Mouse (Mus musculus) spleen, embryonic (tissue): ENCODE measurements at regions not wholly inside any gene's neighbourhood (a gene's known extent, or its start where the extent isn't known, plus 50 kb on each side); places are given as distances from the start of the nearest gene placed in this dataset.
"Not testable (repeated sequence)": the region's sequence is repeated elsewhere in the genome, so short reads cannot be mapped to it uniquely, and the experiment has no call there.

Experiments
- CTCF ChIA-PET: fragments of 350-600 bp; sonication (Branson Sonifier 250); formaldehyde crosslinking; loops from one replicate; lab custom pipeline; 2022; lab: Charles Lee

DNA sequence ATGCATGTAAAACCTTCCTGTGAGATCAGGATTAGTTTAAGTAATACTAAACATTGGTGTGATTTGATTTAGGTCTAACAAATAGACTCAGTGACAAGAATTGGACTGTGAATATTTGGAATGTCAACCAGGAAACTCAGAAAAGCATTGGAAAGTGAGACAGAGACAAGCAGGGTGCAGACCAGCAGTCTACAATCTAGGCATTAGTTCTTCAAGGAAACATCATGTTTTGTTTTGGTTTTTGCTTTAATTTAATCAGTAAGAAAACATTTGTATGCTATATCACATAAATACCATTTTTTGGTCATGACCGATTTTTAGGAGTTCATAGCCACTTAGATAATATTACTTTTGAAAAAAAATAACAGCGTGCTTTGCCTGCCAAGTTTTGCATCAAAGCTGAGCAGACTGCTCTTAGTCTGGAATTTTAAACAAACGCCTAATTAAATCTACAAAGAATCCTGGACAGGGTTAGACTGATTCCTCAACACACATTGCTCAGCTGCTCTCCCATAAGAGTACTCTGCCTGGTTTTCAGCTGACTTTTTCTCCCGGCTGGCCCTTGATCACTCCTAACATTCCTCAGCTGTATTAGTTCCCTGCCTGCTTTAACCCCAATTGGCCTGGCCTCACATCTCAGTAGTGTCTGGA lies 396.5 kb upstream of the Kcnh7 start:
- CTCF ChIA-PET, result no interaction called here

DNA sequence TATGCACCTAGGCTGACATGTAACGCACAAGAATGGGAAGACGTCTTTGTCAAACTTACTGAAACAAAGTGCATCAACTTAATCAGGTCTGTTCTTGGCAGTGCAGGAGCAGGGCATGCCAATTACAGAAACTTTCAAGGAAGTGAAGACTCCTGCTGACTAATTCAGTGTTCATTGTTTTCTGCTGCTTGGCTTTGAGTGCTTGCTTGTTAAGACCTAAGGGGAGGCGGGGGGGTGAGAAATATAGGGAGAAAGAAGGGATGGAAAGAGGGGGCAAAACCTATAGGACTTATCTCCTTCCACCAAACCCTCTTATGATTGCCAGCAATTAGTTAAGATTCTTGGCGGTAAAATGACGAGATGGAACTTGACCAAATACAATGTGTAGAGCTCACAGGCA lies 391.1 kb upstream of the Kcnh7 start:
- CTCF ChIA-PET, result no interaction called here

DNA sequence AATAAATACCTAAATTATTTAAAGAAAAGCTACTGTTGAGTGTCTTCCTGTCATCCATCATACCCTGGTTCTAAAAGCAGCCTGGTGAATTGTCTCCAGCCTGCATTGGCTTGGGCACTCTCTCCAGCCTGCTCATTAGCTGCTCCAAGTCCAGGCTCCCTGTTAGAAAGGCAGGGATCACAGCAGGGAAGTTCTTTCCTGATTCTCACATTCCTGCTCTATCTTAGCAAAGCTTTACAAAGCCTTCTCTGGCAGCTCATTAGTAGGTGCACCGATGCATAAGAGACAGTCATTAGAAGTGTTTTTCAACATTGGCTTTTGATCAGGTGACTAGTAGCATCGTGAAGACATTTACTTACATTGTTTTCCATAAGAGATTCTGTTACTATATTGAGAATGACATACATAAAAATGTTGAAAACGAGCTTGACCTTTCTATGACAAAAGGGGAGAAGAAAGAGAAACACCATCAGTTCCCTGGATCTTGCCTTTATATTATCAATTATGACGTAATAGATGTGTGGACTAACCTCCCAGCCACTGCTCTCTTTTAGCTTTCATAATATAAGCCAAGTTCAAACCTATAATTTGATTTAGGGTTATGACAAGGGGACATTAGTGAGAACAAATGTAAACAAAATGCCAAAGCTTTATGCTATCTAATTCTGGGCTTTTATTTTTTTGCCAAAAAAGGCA lies 390.1 kb upstream of the Kcnh7 start:
- CTCF ChIA-PET, result no interaction called here

DNA sequence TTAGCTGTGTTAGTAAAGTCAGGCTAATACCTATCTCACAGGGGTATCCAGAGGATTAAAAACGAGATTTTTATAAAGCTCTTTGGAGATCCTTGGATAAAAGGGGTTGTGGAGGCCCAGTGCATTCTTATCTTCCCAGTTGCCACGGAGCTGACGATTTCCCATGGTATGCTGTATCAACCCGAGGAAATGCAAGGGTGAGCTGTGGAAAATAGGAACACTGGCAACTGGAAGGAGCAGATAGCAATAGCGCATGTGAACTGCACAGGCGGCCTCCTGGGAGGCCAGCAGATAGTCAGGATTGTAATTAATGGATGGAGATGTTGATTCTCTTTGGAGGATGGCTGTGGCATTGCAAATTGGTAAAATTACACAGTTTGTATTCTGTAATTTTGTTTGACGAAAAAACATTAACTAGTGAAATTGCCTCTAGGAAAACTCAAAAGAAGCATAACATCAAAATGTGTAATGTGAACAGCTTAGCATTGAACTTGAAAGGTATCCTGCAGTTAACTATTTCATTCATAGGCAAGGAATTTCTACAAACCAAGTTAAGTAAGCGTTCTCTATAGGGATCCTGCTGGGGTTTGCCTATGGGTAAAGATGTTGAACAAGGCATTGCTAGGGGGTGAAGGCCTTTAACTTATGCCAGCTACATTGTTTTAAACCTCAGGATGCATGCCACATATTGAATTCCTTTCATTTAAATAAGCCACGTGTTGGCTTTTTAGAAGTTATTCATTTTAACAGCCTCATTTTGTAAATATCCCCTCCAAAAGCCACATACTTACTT lies 389.1 kb upstream of the Kcnh7 start:
- CTCF ChIA-PET, result no interaction called here

DNA sequence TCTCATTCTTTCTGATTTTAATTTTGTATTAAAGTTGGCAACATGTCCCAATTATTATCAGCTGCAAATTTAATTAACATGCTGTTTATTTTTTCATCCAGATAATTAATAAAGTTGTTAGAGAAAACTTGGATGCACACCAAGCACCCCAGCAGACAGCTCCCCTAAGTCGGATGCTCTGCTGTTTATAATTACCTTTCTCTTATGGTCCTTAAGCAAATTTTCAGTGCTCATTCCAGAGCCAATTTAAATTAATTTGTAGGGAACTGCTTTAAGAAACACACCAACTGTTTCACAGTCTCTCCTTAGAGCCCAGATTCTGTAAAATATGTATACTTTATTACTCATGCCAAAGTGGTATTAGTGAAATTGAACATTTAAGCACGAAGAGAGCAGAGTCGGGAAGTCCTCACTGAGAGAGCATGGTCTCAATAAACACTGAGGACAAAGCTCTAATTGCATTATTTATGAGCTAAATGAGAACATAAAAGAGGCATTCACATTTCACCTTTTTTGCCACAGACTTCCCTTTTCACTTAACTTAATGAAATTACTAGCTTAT lies 372.9 kb upstream of the Kcnh7 start:
- CTCF ChIA-PET, result interaction anchor here (0.9 kb wide), 1 partner anchor 34 kb away, joined by 10 read pairs; no protein-coding TSS in a partner anchor

DNA sequence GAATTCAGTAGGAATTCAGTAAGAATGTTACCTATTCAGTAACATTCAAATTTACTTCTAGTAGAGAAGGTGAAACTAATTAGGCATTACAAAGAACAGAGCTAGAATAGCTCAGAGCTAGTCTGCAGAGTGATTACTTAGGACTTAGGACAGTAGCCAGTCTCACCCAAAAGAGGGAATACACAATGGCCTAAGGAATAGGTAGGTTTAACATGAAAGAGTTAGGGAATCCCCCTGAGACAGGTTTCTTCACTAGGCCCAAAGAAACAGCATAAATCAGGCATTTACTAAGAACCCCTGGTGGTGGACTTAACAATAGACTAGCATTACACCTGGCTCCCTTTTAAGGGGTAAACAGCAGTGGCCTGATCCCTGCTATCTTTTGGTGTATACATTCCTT lies 357.7 kb upstream of the Kcnh7 start:
- CTCF ChIA-PET, result not testable (repeated sequence)

DNA sequence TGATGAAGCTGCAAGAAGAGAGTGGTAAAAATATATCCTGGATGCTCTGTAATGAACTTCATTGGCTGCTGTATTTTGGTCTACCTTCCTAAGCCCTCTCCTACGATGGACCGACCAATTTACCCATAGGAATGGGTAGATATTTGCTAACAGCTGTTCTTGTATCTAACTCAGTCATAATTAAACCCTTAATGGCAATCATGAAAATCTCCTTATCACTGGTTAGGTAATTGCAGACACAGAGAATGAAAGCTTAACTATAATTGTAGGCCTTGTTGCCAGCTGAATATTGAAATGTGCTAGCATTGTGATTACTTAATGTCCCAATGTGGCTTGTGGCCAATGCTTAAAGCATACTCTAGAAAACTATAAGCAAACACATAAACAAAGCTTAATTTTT lies 334.4 kb upstream of the Kcnh7 start:
- CTCF ChIA-PET, result no interaction called here

DNA sequence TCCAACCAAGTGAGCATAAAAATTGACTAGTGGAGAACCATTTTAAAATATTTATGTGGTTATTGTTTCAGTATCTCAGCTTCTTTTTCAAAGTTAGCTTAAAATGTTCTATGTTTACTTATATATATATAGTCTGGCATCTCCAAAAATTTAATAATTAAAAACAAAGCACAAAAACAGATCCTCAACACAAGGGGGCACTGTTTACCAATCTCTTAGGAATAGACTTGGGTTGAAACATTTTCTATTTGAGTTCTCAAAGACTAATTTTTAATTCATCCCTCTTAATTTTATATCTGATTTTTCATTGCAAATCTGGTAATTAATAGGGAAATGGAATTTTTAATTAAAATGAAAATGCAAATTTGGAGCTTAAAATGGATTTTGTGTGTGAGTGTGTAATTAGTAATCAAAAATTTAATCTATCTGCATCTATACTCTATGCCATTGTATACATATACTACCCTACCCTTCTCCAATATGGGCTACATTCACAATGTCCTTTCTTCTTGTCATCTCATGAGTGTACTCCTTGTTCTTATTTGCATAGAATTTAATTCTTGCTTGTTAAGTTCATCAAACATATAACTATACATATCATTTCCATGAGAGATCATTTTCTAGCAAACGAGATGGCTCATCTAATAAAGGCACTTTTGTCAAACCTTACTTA lies 329.6 kb upstream of the Kcnh7 start:
- CTCF ChIA-PET, result no interaction called here

DNA sequence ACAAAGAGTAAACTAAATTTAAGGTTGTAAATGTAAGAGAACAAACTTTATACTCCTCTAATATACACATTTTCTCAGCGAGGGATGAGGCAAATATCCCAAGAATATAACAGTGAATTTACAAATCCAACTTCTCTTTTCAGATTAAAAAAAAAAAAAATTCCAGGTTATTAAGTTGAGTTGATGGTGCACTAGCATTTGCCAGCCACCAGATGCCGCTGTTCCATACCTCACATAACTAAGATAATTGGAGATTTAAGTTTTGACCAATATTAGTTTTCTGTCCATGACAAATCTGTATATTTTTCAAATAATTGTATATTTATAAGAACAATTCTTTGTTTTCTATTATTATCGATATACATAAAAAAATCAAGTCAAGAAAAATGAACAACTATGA lies 319.9 kb upstream of the Kcnh7 start:
- CTCF ChIA-PET, result no interaction called here

DNA sequence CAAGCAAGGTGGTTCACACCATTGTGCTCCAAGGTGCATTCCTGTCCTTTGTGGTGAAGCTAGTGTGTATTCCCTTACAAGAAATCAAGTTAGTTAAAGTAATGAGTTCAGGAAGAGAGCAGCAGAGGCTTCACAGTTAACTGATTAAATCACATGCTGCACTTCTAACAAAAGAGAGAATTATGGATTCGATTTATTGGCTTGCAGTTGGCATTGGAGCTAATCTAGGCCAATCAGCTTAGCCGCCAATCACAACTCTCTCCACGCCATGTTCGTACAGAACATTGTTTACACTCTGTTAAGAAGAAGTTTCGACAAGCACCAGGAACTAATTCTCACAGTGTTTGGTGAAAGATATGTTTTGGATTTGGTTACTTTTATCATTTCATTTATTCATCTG lies 292.3 kb upstream of the Kcnh7 start:
- CTCF ChIA-PET, result no interaction called here

DNA sequence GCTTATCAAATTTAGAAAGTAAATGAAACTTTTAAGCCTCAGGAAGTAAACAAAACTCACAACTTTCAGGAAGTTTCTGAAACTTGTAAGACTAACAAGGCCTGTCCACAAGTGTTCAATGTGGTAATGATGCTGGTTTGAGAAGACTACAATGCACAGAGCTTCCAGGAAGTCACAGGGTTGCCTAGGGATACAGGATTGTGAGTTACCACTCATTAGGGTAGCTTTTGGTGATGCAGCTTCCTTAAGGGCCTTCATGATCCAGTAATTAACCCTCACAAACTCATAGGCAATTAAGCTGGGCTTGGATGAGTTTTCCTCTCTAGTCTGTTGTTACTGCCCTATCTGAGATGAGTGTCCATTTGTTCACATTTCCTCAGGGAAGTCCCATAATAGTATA lies 291.2 kb upstream of the Kcnh7 start:
- CTCF ChIA-PET, result no interaction called here

DNA sequence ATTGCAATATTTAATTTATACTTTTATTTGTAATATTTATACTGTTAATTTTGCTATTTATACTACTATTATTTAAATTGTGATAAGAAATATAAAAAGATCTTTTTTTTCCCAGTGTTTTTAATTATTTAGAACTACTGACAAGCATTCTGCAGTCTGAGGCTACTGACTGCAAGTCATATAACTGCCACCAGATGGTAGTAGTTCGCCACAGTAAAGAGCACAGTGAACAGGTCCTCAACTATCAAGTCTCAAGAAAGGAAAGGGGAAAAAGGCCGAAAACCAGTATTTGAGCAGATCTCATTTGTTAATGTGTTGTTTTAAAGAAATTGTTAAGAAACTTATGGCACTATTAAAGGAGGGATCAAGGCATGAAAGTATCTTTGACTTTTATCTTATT lies 289.6 kb upstream of the Kcnh7 start:
- CTCF ChIA-PET, result no interaction called here

DNA sequence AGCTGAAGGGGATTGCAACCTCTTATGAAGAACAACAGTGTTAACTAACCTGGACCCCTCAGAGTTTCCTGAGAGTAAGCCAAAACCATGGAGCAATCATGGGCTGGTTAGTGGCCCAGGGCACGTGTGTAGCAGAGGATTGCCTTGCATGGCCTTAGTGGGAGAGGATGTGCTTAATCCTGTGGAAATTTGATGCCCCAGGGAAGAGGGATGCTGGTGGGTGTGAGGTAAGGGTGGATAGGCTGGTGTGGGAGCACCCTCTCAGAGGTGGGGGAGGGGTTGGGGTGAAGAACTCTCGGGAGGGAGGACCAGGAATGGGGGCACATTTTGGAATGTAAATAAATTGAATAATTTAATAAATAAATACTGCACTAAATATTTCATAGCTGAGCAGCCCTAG lies 288.2 kb upstream of the Kcnh7 start:
- CTCF ChIA-PET, result no interaction called here

DNA sequence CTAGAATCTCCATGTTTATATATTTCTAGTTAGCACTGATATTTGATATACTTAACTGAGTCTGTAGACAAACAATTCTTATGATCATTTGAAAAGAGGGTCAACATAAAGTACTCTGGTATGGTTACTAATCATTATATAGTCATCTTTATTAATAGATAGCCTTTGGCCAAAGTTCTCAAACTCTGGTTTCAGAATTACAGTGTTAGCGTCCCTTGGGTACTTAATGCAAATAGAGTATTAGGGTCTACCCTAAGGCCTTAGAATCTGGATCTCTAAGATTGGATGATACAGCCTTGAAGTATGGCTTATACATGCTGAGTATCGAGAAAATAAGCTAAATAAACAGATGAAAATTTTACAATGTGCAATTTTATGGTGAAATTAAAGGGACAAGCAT lies 275.0 kb upstream of the Kcnh7 start:
- CTCF ChIA-PET, result no interaction called here

DNA sequence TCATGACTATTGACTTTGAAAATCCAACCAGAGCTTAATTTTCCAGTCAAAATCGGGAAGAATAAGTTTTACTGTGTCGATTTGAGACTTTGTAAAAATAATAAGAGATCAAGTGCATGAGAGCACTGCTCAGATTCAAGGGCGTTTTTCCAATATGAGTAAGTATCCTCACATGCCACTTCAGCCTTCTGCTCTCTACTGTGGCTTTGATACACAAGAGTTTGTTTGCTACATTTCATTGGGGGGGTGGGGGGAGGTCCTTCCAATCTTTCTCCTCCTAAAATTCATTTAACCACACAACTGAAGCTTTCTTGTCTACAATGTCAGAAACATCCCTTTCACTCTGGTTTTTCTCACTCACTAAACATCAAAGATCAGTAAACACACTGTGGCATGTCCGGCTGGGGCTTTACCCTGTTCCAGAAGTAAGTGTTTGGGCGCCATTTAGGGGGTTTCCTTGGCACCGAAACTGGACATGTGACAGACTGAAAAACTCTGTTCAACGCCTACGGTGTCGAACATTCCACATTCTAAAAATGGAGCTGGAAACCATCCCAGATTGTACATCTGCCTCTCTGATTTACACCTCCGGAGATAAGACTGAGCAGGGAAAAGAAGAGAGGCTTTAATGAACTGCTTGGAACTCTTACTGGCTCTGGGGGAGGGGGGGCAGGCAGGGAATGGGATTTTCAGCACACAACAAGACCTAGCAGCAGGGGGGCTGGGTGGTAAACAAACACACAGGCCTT lies 270.4 kb upstream of the Kcnh7 start:
- CTCF ChIA-PET, result no interaction called here

DNA sequence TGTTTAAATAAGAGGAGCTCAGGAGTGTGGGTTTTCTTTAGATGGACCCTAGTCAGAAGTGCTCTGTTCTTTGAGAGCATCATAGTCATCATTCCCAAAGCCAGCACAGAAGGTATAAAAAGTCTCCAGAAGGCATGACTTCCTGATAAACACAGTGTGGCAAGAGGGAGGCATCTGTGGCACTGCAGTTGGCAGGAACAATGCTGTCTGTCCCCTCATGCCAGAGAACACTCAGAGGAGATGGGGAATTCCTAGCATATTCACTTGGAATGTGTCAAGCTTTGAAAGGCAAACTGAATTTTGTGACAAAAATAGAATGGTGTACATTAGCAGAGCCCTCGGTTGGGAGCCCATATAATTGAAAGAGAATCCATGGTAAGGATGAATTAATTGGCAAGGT lies 268.8 kb upstream of the Kcnh7 start:
- CTCF ChIA-PET, result no interaction called here

DNA sequence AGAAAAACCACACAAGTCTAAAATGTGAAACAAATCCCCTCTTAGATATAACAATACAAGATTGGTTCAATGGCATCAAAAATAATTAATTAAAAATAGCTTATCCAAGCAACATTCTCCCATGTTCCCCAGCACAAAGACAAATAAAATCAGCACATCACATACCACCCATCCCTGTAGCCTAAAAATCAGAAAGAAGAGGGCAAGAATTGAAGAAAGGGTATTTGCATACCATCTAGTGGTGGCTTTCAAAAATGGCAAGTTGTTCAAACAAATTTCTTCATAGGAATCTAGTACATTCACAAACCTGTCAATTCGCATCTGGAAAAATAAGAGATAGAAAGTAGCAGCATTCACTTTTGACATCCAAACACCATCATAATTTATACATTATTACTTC lies 268.1 kb upstream of the Kcnh7 start:
- CTCF ChIA-PET, result no interaction called here

DNA sequence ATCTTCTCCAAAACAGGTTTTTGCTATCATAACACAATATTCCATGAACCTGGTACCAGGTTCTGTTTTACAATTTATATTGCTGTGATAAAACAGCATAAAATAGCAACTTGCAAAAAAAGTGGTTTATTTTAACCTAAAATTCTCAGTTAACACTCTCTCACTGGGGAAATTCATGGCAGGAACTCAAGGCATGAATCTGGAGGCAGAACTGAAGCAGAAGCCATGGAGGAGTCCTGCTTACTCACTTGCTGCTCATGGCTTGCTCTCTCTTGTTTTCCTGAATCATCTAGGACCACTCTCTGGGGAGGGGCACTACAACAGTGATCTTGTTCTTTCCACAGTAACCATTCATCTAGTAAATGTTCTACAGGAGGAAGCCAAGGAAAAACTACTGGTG lies 250.2 kb upstream of the Kcnh7 start:
- CTCF ChIA-PET, result no interaction called here

DNA sequence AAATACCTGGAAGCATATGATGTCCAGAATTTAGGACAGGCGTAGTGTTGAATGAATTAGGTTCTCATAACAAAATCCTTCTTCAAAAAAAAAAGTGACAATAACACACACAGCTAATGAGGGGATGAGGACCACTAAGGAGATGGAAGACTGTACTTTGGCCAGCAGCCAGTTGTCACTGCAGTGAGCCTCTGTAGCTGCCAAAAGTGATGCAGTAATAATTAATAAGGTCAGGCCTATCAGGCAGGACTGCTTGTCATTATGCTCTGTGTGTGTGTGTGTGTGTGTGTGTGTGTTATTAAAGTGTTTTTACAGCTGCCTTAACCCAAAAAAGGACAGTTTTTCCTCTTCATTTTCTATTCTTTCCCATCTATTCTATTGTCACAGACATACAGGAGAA lies 221.3 kb upstream of the Kcnh7 start:
- CTCF ChIA-PET, result no interaction called here
